Mouse (Mus musculus) heart, postnatal 0 days (tissue): ENCODE measurements around the gene Itpr2. TPM values are rescaled to one million over a fixed set of nuclear protein-coding genes. Genes with fewer than 3 reads are reported as not detected.
A peak's percentile ranks its signal among the peaks of the same experiment; 100 is the strongest.

Experiments used
- ATAC-seq: fragments of 200-750 bp; cut with Nextera tagmentation; 2 replicates; pipeline ENCODE4 v1.8.0; 2017; ENCODE audit warnings: low read depth, moderate number of reproducible peaks, moderate library complexity; ENCODE audit not compliant: insufficient read depth
- DNase-seq: peaks from one replicate; pipeline ENCODE4 v3.0.0-alpha.2; 2016; ENCODE audit warnings: low spot score
- H3K27ac ChIP-seq: fragments of 300-500 bp; sonication (generic); 2 replicates; pipeline ENCODE4 v1.5.1; 2014; ENCODE audit warnings: low read depth, mild to moderate bottlenecking
- H3K27me3 ChIP-seq: fragments of 300-500 bp; sonication (generic); 2 replicates; pipeline ENCODE4 v1.6.1; 2014; ENCODE audit warnings: low read length, mixed read lengths; ENCODE audit not compliant: control insufficient read depth, insufficient read depth
- H3K36me3 ChIP-seq: fragments of 300-500 bp; sonication (generic); replicated peaks from 2 replicates; pipeline ENCODE4 v1.6.1; 2014; ENCODE audit warnings: low read length, mixed read lengths; ENCODE audit not compliant: control insufficient read depth, insufficient read depth
- H3K4me1 ChIP-seq: fragments of 300-500 bp; sonication (generic); 2 replicates; pipeline ENCODE4 v1.6.1; 2014; ENCODE audit warnings: antibody characterized with exemption; ENCODE audit not compliant: control insufficient read depth, insufficient read depth
- H3K4me2 ChIP-seq: fragments of 300-500 bp; sonication (generic); 2 replicates; pipeline ENCODE4 v1.6.1; 2014; ENCODE audit warnings: low read depth, mild to moderate bottlenecking, low read length, moderate library complexity
- H3K4me3 ChIP-seq: fragments of 300-500 bp; sonication (generic); 2 replicates; pipeline ENCODE4 v1.5.1; 2014; ENCODE audit warnings: low read depth, low read length
- H3K9ac ChIP-seq: fragments of 300-500 bp; sonication (generic); replicated peaks from 2 replicates; pipeline ENCODE4 v1.6.1; 2014; ENCODE audit warnings: low read depth, low read length, mixed read lengths
- H3K9me3 ChIP-seq: fragments of 300-500 bp; sonication (generic); replicated peaks from 2 replicates; pipeline ENCODE4 v1.6.1; 2016; ENCODE audit warnings: low read length; ENCODE audit not compliant: control insufficient read depth
- CTCF ChIP-seq: IDR thresholded peaks from 2 replicates; pipeline ENCODE4 v1.5.1; 2016; ENCODE audit warnings: antibody characterized with exemption, control low read depth, low read depth
- EP300 ChIP-seq: IDR thresholded peaks from 2 replicates; pipeline ENCODE4 v1.6.1; 2016; ENCODE audit warnings: antibody characterized with exemption, low read depth
- WGBS: fragments of 180-500 bp; shearing (Covaris S2); extraction: QIAGEN DNeasy Blood & Tissue Kit; methylation state at CpG from one replicate; pipeline ENCODE4 v1.1.7; 2014; 5-methylcytosine and 5-hydroxymethylcytosine counted together
- polyA plus RNA-seq: library from polyadenylated mRNA; unstranded; fragments of >200 nt; fragmentation: Nextera tagmentation; extraction: Ambion mirVana; gene quantifications from 2 replicates; pipeline ENCODE4 v1.2.1, GENCODE M21; 2015
- total RNA-seq: library from RNA; depleted of rRNA; stranded (reverse); fragments of >200 nt; gene quantifications from 2 replicates; pipeline ENCODE4 v1.2.3, GENCODE M21; 2014; ENCODE audit warnings: low replicate concordance

Itpr2 gene
- total and polyA plus RNA-seq, 2 experiments from 2014 or later, result 26.5 to 59.5 TPM

DNA sequence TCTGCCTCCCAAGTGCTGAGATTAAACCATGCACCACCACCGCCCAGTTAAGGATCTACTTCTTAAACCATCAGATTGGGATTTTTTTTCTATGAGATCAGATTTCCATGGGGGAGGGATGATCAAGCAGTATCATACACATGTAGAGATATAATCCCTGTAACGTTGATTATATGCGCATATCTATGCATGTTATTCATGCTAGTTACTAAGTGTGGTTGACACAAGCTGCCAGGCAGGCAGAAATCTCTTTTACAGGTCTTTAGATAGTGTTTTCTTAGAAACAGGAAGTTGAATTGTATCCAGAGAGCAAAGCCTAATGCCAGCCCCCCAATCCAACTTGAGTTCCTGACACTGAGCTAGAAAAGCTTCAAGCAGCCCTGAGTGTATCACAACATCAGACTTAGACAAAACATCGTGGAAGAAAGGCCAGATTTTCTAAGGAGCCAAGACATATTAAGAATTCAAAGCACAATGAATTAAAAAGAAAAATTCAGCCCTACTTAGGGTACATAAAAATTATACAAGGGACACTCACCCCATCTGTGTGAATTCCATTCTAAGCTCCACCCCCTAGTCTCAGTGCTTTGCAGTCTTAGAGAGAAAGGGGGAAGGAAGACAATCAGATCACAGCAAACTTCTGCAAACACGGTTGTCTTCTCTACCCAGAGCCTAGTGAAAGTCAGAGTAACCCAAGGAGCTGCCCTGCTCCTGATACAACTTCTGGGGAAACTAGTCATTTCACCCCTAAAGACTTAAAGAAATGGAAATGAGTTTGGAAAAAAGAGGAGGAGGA is 22.9 kb downstream of the Itpr2 start:
- Histone ChIP-seq H3K4me1 (peaks cover 31% of the 10 kb centered on the region), H3K27me3 (no peaks in the 10 kb centered on the region), H3K9me3 (no peaks in the 10 kb centered on the region), H3K9ac (no peak overlapping the region), H3K4me3 (no peak overlapping the region), H3K36me3 (no peaks in the 10 kb centered on the region), H3K27ac (no peak overlapping the region), H3K4me2 (no peak overlapping the region)
- WGBS, result 69% methylated on average over 5 of the region's 5 CpGs
- DNase-seq, result no peak
- no peak for ATAC-seq
- TF ChIP-seq CTCF, result no peak
- no peak for TF ChIP-seq EP300

GRCm38 (mm10) chr6:146476865-146477264 is 25.2 kb downstream of the Itpr2 start:
- Histone ChIP-seq H3K4me3 (no peak overlapping the region), H3K4me2 (no peak overlapping the region), H3K4me1 (peaks cover 29% of the 10 kb centered on the region), H3K36me3 (no peaks in the 10 kb centered on the region), H3K27ac (peak overlapping the region; percentile 46; the same call in 1 of the 2 replicates), H3K9me3 (no peaks in the 10 kb centered on the region), H3K9ac (no peak overlapping the region), H3K27me3 (no peaks in the 10 kb centered on the region)
- DNase-seq (no peak), ATAC-seq (peak; percentile 69)
- 62% methylated on average over 1 of the region's 1 CpGs for whole genome bisulfite sequencing
- TF ChIP-seq CTCF, result no peak
- TF ChIP-seq EP300, result no peak

DNA sequence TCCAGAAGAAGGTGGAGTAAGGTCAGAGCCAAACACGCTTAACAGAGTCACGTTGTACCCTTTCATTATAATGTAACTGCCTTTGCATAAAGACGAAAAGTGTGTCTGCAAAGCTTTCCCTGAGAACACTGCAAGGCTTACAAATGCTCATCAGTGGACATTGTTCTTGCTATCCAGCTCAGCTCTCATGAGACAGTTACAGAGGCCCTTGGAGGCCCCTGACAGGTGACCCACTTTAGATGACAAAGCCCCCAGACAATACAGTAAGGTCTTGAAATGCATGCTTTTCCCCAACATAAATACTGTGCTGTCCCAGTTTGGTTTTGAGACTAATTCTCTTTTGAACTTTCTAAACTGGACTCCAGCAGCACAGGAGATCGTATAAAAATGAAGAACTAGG is 27.9 kb downstream of the Itpr2 start:
- no peak for TF ChIP-seq EP300
- TF ChIP-seq CTCF, result no peak
- Histone ChIP-seq H3K9me3 (no peaks in the 10 kb centered on the region), H3K36me3 (peaks cover 8% of the 10 kb centered on the region; the same call in 1 of the 2 replicates), H3K27me3 (no peaks in the 10 kb centered on the region), H3K4me1 (peaks cover 18% of the 10 kb centered on the region), H3K27ac (peak overlapping the region; percentile 50; the same call in 1 of the 2 replicates), H3K4me2 (no peak overlapping the region), H3K4me3 (no peak overlapping the region), H3K9ac (no peak overlapping the region)
- ATAC-seq (no peak), DNase-seq (no peak)
- WGBS, result 80% methylated on average over 4 of the region's 4 CpGs

- TF ChIP-seq CTCF, result no peak
- TF ChIP-seq EP300, result no peak
- H3K9me3 ChIP-seq, result no peaks in the 10 kb centered on the region
- ATAC-seq (peak; percentile 28; the same call in 1 of the 2 replicates), DNase-seq (peak; percentile 36)
- H3K27me3 ChIP-seq, result no peaks in the 10 kb centered on the region
- H3K9ac ChIP-seq, result no peak overlapping the region
- no peak overlapping the region for H3K4me2 ChIP-seq
- WGBS, result 60% methylated on average over 6 of the region's 6 CpGs
- H3K4me1 ChIP-seq, result peaks cover 18% of the 10 kb centered on the region
- no peak overlapping the region for H3K4me3 ChIP-seq
- peak overlapping the region; percentile 50 for H3K27ac ChIP-seq
- peaks cover 8% of the 10 kb centered on the region; the same call in 1 of the 2 replicates for H3K36me3 ChIP-seq
Measured at GRCm38 (mm10) chr6:146473216-146473955, 28.6 kb downstream of the Itpr2 start.

DNA sequence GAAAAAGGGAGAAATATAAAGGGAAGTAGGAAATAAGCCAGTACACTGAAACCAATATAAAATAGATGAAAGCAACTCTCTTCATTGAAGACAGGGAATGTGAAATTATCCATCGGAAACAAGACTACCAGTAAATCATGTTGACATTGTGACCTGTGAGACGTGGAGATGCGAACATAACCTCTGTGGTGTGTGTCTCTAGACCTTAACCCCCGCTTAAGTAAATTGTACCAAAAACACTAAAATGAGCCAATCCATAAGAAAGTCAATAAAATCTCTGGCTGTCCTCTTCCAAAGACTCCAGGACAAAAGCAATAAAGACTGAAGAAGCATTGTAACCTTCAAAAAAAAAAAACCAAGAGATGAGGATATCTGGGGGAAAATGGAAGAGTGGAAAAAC is 31.6 kb downstream of the Itpr2 start:
- no peak overlapping the region for H3K9ac ChIP-seq
- no peaks in the 10 kb centered on the region for H3K27me3 ChIP-seq
- no peak overlapping the region for H3K4me3 ChIP-seq
- no peak for TF ChIP-seq CTCF
- TF ChIP-seq EP300, result no peak
- H3K27ac ChIP-seq, result no peak overlapping the region
- H3K9me3 ChIP-seq, result 0 out of 2 replicates have a peak, but pooled peaks cover 6% of the 10 kb centered on the region
- ATAC-seq, result no peak
- peaks cover 27% of the 10 kb centered on the region for H3K36me3 ChIP-seq
- peaks cover 5% of the 10 kb centered on the region; the same call in 1 of the 2 replicates for H3K4me1 ChIP-seq
- 95% methylated on average over 4 of the region's 4 CpGs for WGBS
- H3K4me2 ChIP-seq, result no peak overlapping the region
- no peak for DNase-seq
